Mouse (Mus musculus) hindbrain, embryonic 11.5 days (tissue): ENCODE data around the gene Sik3. TPM values are rescaled to one million over a fixed set of nuclear protein-coding genes. Genes with fewer than 3 reads are reported as not detected.

Experiments
- ATAC-seq: fragments of 200-750 bp; cut with Nextera tagmentation; 2 replicates; pipeline ENCODE4 v1.8.0; 2017; ENCODE audit warnings: mild to moderate bottlenecking, moderate TSS enrichment, moderate library complexity; ENCODE audit not compliant: low FRiP score
- DNase-seq: peaks from one replicate; pipeline ENCODE4 v3.0.0-alpha.2; 2015; ENCODE audit warnings: low spot score
- H3K27ac ChIP-seq: fragments of 300-500 bp; sonication (generic); 2 replicates; pipeline ENCODE4 v1.5.1; 2014; ENCODE audit warnings: mild to moderate bottlenecking, low read depth, low read length
- H3K27me3 ChIP-seq: fragments of 300-500 bp; sonication (generic); 2 replicates; pipeline ENCODE4 v1.6.1; 2014; ENCODE audit warnings: mild to moderate bottlenecking, low read length, moderate library complexity, mixed read lengths; ENCODE audit not compliant: control insufficient read depth, insufficient read depth
- H3K36me3 ChIP-seq: fragments of 300-500 bp; sonication (generic); 2 replicates; pipeline ENCODE4 v1.6.1; 2014; ENCODE audit warnings: mild to moderate bottlenecking, low read length, moderate library complexity, mixed read lengths; ENCODE audit not compliant: control insufficient read depth, insufficient read depth
- H3K4me1 ChIP-seq: fragments of 300-500 bp; sonication (generic); replicated peaks from 2 replicates; pipeline ENCODE4 v1.6.1; 2014; ENCODE audit warnings: low read length, mixed read lengths; ENCODE audit not compliant: control insufficient read depth, insufficient read depth
- H3K4me2 ChIP-seq: fragments of 300-500 bp; sonication (generic); replicated peaks from 2 replicates; pipeline ENCODE4 v1.6.1; 2014; ENCODE audit warnings: mild to moderate bottlenecking, low read depth, low read length
- H3K4me3 ChIP-seq: fragments of 300-500 bp; sonication (generic); 2 replicates; pipeline ENCODE4 v1.5.1; 2014; ENCODE audit warnings: low read depth, low read length
- H3K9ac ChIP-seq: fragments of 300-500 bp; sonication (generic); 2 replicates; pipeline ENCODE4 v1.6.1; 2014; ENCODE audit warnings: low read depth, low read length
- H3K9me3 ChIP-seq: fragments of 300-500 bp; sonication (generic); 2 replicates; pipeline ENCODE4 v1.6.1; 2016; ENCODE audit warnings: low read length; ENCODE audit not compliant: control insufficient read depth
- WGBS: fragments of 180-500 bp; shearing (Covaris S2); extraction: QIAGEN DNeasy Blood & Tissue Kit; methylation state at CpG from one replicate; pipeline ENCODE4 v1.1.7; 2014; 5-methylcytosine and 5-hydroxymethylcytosine counted together
- polyA plus RNA-seq: library from polyadenylated mRNA; unstranded; fragments of >200 nt; fragmentation: Nextera tagmentation; extraction: Ambion mirVana; gene quantifications from 2 replicates; pipeline ENCODE4 v1.2.1, GENCODE M21; 2014

The Sik3 gene
- polyA plus RNA-seq, 1 experiment from 2014 or later, result 10.1 TPM

DNA sequence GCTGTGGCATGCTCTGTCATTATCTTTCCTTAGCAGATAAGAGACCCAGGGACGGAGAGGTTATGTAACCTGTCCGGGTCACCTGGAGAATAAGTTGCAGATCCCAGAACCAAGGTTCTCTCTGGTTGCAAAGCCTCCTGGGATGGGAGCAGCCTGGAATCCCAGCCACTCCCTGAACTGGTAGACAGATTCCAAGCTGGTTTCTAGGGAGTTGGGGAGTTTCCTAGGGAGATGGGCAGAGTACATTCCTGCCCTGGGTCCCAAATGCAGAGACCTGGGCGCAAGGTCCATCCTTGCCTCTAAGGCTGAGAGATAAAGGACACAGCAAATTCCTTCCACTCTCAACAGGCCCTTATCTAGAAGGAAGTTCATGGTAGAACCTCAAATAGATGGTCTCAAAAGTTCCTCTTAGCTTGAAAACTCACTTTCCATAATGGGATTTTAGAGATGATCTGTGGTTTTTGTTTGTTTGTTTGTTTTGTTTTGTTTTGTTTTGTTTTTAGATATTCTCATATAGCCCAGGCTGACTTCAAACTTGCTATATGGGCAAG is 214.5 kb downstream of the Sik3 start:
- Histone ChIP-seq H3K9ac (no peak overlapping the region), H3K9me3 (no peaks in the 10 kb centered on the region), H3K27me3 (no peaks in the 10 kb centered on the region; the same call in 1 of the 2 replicates), H3K4me3 (no peak overlapping the region), H3K27ac (no peak overlapping the region), H3K4me2 (no peak overlapping the region), H3K36me3 (no peaks in the 10 kb centered on the region; the same call in 1 of the 2 replicates), H3K4me1 (no peaks in the 10 kb centered on the region)
- 92% methylated on average over 3 of the region's 3 CpGs for WGBS
- ATAC-seq, result no peak
- DNase-seq, result no peak

DNA sequence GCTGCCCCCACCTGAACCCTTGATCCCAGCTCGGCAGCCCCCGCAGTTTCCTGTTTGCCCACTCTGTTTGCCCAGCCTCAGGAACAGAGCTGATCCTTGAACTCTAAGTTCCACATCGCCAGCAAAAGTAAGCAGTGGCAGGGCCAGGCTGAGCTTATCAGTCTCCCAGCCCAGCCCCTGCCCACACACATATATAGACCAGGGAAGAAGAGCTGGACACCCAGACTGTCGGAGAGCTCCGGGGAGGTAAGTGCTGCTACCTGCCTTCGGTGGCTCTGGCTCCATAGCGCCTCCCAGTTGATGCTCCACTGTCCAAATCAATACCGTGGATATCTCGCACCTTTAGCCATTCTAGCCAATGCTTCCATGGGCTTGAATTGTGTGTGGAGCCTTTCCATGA is 215.9 kb downstream of the Sik3 start, which contains the start of gene Apoa1:
Gene Apoa1 (plus strand): TSS at position 90 of the 400 bp plus-strand sequence.
- DNase-seq, result no peak
- no peak for ATAC-seq
- no peak within 1 kb of the TSS for H3K4me2 ChIP-seq
- no peaks in the 10 kb centered on the region for H3K4me1 ChIP-seq
- H3K36me3 ChIP-seq, result no peaks in the 10 kb centered on the region
- H3K4me3 ChIP-seq, result no peak within 1 kb of the TSS
- no peak within 1 kb of the TSS for H3K9ac ChIP-seq
- no peaks in the 10 kb centered on the region; the same call in 1 of the 2 replicates for H3K27me3 ChIP-seq
- 68% methylated on average over 9 of the region's 9 CpGs for WGBS
- no peak within 1 kb of the TSS for H3K27ac ChIP-seq
- H3K9me3 ChIP-seq, result no peaks in the 10 kb centered on the region

DNA sequence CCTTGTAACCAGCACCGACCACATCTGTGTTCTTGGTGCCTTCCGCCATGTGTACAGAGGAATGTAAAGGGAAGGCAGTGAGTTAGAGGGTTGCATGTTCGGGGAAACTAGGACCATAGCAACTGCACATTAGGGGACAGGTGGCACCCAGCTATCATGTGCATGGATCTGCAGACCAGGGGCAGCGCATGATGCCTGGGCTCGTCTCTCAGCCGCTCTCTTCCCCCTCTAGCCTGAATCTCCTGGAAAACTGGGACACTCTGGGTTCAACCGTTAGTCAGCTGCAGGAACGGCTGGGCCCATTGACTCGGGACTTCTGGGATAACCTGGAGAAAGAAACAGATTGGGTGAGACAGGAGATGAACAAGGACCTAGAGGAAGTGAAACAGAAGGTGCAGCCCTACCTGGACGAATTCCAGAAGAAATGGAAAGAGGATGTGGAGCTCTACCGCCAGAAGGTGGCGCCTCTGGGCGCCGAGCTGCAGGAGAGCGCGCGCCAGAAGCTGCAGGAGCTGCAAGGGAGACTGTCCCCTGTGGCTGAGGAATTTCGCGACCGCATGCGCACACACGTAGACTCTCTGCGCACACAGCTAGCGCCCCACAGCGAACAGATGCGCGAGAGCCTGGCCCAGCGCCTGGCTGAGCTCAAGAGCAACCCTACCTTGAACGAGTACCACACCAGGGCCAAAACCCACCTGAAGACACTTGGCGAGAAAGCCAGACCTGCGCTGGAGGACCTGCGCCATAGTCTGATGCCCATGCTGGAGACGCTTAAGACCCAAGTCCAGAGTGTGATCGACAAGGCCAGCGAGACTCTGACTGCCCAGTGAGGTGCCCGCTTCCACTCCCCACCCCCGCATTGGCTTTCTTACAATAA is 217.2 kb downstream of the Sik3 start:
- Histone ChIP-seq H3K4me3 (peak overlapping the region; percentile 33), H3K27me3 (no peaks in the 10 kb centered on the region; the same call in 1 of the 2 replicates), H3K9ac (peak overlapping the region; percentile 55), H3K4me1 (no peaks in the 10 kb centered on the region), H3K27ac (no peak overlapping the region), H3K36me3 (no peaks in the 10 kb centered on the region), H3K4me2 (peak overlapping the region; percentile 62), H3K9me3 (no peaks in the 10 kb centered on the region)
- ATAC-seq (peak; percentile 84), DNase-seq (peak; percentile 86)
- WGBS, result 16% methylated on average over 37 of the region's 37 CpGs

DNA sequence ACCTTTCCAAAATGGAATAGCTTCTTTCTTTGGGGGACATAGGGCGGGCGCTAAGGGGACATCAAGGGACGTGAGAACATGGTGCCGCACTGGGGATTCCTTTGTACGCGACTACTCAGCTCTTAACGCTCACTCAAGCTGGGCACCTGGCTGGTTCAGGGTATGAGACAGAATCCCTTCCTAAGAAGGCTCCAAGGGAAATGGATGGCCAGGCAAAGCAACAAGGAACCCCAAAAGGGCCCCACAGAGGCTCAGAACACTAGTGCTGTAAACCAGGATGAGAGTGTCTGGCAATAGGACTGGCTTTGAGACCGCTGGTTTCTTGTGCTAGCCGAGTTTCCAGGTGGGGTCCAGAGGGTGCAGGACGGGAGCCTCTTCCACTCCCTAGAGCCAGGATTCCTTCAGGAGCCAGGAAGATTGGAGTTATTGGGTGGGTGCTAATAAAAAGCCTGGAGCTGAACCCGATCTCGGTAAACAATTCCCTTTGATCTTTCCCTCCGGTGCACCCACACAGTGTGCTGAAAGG is 217.9 kb downstream of the Sik3 start:
- peak overlapping the region; percentile 33 for H3K4me3 ChIP-seq
- peak overlapping the region; percentile 55 for H3K9ac ChIP-seq
- H3K36me3 ChIP-seq, result no peaks in the 10 kb centered on the region
- no peaks in the 10 kb centered on the region; the same call in 1 of the 2 replicates for H3K27me3 ChIP-seq
- no peaks in the 10 kb centered on the region for H3K9me3 ChIP-seq
- no peak for DNase-seq
- peak overlapping the region; percentile 62 for H3K4me2 ChIP-seq
- H3K27ac ChIP-seq, result no peak overlapping the region
- ATAC-seq, result 0 out of 2 replicates have a peak, but pooled peaks have one; percentile 22
- WGBS, result 25% methylated on average over 13 of the region's 13 CpGs
- no peaks in the 10 kb centered on the region for H3K4me1 ChIP-seq

DNA sequence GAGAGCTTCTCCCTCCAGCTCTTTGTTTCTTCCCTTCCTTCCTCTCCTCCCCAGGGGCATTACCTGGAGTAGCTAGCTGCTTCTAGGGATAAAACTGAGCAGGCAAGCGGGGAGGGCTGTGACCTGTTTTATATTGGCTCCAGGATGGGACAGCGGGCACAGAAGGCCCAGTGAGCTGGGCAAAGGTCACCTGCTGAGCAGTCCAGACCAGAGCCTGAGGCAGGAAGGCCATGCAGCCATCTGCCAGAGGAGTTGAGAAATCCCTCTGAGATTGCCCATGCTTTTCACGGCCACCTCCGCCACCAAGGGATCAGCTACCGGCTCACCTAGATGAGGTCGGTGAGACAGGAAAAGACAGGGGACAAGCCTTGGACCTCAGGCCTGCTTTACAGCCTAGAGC is 222.6 kb downstream of the Sik3 start:
- no peak overlapping the region for H3K9ac ChIP-seq
- no peak overlapping the region for H3K27ac ChIP-seq
- 85% methylated on average over 6 of the region's 6 CpGs for WGBS
- no peaks in the 10 kb centered on the region for H3K36me3 ChIP-seq
- H3K4me1 ChIP-seq, result no peaks in the 10 kb centered on the region
- no peak for ATAC-seq
- no peaks in the 10 kb centered on the region for H3K9me3 ChIP-seq
- no peak overlapping the region for H3K4me3 ChIP-seq
- no peak for DNase-seq
- H3K4me2 ChIP-seq, result no peak overlapping the region
- H3K27me3 ChIP-seq, result no peaks in the 10 kb centered on the region; the same call in 1 of the 2 replicates

DNA sequence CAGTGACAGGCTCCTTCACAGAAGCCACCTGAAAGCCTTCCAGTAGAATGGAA is 222.8 kb downstream of the Sik3 start, which contains the start of gene Apoc3:
Gene Apoc3 (minus strand): TSS at position 41 of the 53 bp plus-strand sequence.
- no peaks in the 10 kb centered on the region for H3K36me3 ChIP-seq
- no peaks in the 10 kb centered on the region for H3K9me3 ChIP-seq
- no peaks in the 10 kb centered on the region for H3K4me1 ChIP-seq
- H3K4me2 ChIP-seq, result no peak within 1 kb of the TSS
- no peak within 1 kb of the TSS for H3K4me3 ChIP-seq
- DNase-seq, result no peak
- no peaks in the 10 kb centered on the region; the same call in 1 of the 2 replicates for H3K27me3 ChIP-seq
- H3K9ac ChIP-seq, result no peak within 1 kb of the TSS
- no peak within 1 kb of the TSS for H3K27ac ChIP-seq
- no peak for ATAC-seq

DNA sequence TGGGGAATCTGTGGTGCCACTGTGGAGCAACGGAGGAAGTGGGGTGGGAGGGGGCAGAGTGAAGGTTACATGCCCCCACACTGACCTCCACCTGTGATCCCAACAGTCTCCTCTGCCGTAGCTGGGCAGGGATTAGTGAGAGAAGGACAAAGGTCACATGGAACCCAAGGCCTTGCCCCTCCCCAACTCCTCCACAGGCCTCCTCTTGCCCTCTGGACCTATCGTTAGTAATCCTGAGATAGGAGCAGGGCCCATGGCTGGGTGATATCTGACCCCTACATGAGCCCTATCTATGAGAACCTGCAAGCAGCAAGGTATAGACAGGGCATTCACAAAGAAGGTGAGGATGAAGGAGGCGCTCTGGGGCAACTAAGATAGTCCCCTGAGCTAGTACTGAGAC is 223.0 kb downstream of the Sik3 start:
- Histone ChIP-seq H3K4me2 (no peak overlapping the region), H3K27ac (no peak overlapping the region), H3K27me3 (no peaks in the 10 kb centered on the region; the same call in 1 of the 2 replicates), H3K4me3 (no peak overlapping the region), H3K4me1 (no peaks in the 10 kb centered on the region), H3K36me3 (no peaks in the 10 kb centered on the region), H3K9me3 (no peaks in the 10 kb centered on the region), H3K9ac (no peak overlapping the region)
- no peak for ATAC-seq
- 68% methylated on average over 4 of the region's 4 CpGs for WGBS
- DNase-seq, result no peak

DNA sequence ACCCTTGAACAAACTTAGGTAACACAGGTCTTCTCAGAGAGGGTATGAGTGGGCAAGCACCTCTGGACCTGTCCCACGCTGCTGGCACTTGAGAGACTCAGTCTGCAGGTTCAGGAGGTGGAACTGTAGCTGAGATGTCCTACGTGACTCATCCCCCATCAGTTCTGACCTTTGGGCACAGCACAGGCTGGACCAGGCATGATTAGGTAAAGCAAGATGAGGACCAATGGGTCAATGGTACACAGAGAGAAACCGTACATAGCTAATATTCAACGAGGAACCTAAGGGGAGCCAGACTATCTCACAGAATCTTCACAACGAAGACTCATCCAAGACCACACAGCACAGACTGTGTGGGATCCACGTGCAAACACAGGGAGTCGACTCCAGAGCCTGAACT is 226.2 kb downstream of the Sik3 start:
- Histone ChIP-seq H3K9ac (no peak overlapping the region), H3K4me2 (no peak overlapping the region), H3K27ac (no peak overlapping the region), H3K36me3 (no peaks in the 10 kb centered on the region), H3K27me3 (no peaks in the 10 kb centered on the region), H3K4me3 (no peak overlapping the region), H3K9me3 (no peaks in the 10 kb centered on the region), H3K4me1 (no peaks in the 10 kb centered on the region)
- WGBS, result 92% methylated on average over 7 of the region's 7 CpGs
- DNase-seq, result no peak
- no peak for ATAC-seq
